Mouse (Mus musculus) thymus, adult 2 months (tissue): Measurements from ENCODE around the gene Gm10142.
"Not testable (repeated sequence)": the region's sequence is repeated elsewhere in the genome, so short reads cannot be mapped to it uniquely, and the experiment has no call there.

Source experiments
- CTCF ChIP-seq: fragments of 200-500 bp; IDR thresholded peaks from 2 replicates; pipeline ENCODE4 v1.5.1; 2012; ENCODE audit warnings: mild to moderate bottlenecking, control low read depth, low read length, moderate library complexity, borderline replicate concordance; ENCODE audit not compliant: control insufficient read depth, poor library complexity, insufficient read depth; ENCODE audit errors: extremely low read depth
- POLR2A ChIP-seq: fragments of 200-500 bp; IDR thresholded peaks from 2 replicates; pipeline ENCODE4 v1.6.1; 2012; ENCODE audit warnings: mild to moderate bottlenecking, low read length, control low read depth, moderate library complexity; ENCODE audit not compliant: control insufficient read depth, poor library complexity, insufficient read depth; ENCODE audit errors: extremely low read depth

GRCm38 (mm10) chr10:77751254-77751653, 35.6 kb downstream of the Gm10142 start, which contains the start of gene Gm9736:
- not testable (repeated sequence) for TF ChIP-seq CTCF, POLR2A
